Mouse (Mus musculus) right cerebral cortex, postnatal 14 days (tissue): ENCODE measurements around the gene Csf1.

ENCODE experiments used
- DNase-seq: peaks from one replicate; pipeline ENCODE4 v3.0.0; 2022

Csf1 gene

GRCm38 (mm10) chr3:107759929-107760581, at the start of gene Csf1:
Csf1 (minus strand) TSS chr3:107760469.
- peak; percentile 69 for DNase-seq

DNA sequence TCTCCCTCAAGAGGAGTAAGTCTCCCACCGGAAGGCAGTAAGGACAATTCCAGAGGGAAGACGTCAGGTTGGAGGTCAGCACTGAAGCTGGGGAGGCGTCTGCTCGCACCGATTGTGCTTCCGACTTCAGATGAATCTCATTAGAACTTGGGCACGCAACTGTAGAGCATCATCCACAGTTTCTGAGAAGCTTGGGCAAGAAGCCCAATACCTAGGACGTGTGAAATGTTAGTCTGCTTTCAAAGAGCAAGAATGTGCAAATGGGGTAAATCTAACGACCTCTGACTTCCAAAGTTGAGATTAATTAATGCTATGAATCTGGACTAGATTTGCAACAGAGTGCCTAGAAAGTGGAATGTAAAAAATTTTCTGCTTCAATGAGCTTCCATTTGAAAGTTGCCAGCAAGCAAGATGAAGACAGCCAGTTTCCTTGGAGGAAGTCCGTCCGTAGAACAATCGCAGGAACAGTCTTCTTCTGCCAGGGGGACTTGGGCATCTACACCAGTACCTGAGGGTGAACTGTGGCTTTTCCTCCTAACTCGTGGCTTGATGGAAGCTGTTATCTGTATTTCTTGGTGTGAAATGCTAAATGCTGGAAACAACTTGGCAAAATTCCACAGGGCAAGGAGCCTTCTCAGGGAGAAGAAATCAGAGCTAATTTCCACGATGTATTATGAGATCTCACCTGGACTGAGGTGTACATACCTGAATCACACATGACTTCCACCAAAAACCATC, 47.9 kb upstream of the Csf1 start:
- DNase-seq = no peak

- no peak for DNase-seq
These were observed 47.2 kb upstream of the Csf1 start for GRCm38 (mm10) chr3:107807386-107807974.

GRCm38 (mm10) chr3:107806916-107807315, 46.6 kb upstream of the Csf1 start:
- DNase-seq = no peak

DNA sequence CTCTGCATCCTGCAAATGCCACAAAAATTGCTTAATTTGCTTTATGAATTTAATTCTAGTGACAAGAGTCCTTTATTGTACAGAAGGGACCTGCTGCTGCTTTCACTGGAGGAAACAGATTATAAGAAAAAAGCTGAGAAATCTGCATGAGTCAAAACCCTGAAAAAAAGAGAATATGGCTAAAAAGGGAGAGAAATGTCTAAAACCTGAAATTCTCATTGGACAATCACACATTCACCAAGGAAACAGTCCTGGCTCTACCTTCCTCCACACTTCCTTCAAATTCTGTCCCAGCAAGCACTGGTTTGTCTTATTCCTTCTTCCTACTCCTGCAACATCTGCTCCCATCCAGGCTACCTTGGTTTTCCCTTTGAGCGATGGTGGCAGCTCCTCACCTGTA, 44.5 kb upstream of the Csf1 start:
- no peak for DNase-seq

DNA sequence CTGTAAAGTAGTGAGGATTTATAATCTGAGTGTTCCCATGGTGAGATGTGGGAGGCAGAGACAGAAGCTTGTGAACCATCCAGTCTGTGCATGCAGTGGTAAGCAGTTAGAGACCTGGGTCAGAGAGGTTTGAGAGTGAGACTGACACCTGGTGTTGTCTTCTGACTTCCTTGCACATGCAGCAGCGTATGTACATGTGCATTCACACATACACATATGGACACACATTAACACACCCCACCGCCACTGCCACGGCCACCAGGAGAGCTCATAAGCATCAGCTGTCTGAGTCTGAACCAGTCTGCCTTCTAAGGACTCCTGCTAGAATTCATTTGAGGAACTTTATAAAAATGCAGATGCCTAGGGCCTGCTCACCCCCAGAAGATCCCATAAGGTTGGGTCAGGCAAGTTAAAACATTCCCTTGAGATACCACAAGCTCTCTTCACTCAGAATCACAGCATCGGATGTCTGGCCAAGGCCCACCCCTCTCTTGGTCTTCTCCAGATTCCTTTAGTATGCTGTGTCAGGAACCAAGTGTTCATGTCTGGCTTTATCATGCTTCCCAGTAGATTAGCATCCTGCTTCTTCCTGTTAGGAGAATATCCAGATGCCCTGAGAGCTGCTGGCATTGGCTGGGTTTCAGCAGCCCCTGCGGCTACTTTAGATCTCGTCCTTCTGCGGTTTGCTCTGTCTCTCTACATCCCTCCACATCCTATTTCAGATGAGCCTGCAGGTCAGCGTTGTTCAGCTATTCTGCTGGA, 42.1 kb upstream of the Csf1 start:
- no peak for DNase-seq

DNA sequence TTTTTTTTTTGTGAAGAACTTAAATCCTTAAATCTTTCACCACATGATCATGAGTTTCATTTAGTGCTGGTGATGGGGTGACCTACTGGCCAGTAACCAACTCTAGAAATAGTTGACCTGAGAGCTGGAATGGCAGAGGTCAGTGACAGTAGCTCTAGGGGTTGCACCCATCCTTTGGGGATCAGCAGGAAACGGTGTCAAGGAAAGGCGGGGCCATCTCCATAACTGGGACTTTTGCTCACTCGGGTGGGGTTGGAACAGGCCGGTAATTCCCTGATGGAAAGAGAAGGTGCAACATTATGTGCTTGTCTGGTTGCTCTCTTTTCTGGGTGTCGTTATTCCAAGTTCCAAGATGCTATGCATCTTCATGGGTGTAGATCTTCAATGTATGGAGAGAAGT, 38.7 kb upstream of the Csf1 start:
- no peak for DNase-seq

DNA sequence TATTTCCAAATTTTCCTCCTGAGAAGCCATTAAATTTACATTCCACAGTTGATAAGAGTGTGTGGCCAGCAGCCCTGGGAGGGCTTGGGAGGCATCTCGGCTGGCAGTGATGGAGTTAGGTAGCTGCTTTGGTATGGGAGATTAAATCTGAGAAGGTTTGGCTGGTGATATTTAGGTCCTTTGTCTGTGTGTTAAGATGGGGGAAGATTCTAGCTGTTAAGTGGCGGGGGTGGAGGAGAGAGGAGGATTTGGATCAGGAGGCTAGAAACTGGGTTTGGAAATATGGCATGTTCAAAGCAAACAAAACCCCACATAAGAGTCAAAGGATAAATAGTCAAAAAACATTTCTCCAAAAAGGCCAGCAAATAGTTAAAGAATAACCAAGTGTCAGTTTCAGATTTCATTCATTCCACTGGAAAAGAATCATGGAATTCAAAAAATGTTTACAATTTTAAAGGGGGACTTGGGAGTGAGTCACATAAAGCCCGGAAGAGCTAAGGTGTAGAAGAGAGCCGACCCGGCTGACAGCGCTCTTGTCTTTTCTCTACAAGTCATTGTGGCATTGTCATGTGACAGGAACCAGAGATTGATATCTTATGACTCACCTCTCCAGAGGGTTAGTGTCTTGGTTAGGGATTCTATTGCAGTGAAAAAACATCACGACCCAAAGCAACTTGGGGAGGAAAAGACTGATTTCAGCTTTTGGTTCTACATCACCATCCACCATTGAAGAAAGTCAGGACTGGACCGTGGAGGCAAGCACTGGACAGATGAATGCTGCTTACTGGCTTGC, 36.1 kb upstream of the Csf1 start:
- DNase-seq = no peak

DNA sequence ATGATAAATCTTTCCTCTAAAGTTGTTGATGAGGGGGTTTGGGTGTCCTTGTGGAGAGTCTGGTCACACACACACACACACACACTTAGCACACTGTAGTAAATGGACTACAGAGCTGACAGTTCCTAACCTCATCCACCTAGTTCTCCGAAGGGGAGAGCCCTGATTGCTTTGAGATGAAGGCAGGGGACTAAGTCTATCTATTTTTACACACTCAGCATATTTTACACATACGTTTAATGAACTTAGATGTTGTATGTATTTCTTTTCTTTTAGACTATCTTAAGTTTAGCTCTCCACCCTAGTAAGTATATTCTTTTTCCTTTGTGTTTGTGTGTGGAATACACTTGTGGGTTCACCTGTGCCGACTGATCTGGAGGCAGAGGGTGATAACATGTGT, 34.6 kb upstream of the Csf1 start:
- DNase-seq = no peak

- DNase-seq = peak; percentile 33
These were observed 33.3 kb upstream of the Csf1 start for GRCm38 (mm10) chr3:107793300-107794201.

DNA sequence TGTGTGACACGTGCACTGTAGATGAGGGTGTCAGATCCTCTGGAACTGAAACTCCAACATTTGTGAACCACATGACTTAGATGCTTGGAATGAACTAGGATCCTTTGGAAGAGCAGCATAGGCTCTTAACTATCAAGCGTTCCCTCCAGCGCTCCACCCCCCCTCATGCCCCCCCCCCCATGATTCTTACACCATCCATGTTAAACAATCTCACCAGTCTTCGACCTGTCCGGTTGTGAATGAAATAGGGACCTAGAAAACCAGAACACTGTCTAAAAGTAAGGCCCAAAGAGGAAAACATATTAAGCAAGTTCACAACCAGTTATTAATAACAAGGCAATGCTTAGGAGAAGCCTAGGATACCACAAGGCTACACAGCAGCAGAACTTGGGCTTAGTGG, 32.5 kb upstream of the Csf1 start:
- no peak for DNase-seq

- DNase-seq = peak; percentile 25
These were observed 30.6 kb upstream of the Csf1 start for GRCm38 (mm10) chr3:107790766-107791303.

DNA sequence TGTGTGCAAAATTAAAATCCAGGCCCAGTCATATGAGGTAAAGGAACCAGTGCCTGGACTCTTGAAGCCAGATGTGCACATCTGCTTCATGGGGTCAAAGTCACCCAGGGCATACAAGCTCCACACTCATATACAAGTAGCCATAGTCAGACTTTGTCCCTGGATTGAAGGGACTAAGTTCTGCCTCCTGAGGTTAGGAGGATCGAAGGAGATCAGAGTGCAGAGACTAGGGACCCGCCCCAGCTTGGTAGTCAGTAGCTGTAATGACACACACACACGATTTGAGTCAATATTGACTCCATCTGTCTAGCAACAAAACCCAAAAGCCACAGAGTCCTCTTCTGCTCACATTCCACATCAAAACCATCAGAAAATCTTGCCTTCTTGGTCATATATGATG, 30.0 kb upstream of the Csf1 start:
- no peak for DNase-seq

DNA sequence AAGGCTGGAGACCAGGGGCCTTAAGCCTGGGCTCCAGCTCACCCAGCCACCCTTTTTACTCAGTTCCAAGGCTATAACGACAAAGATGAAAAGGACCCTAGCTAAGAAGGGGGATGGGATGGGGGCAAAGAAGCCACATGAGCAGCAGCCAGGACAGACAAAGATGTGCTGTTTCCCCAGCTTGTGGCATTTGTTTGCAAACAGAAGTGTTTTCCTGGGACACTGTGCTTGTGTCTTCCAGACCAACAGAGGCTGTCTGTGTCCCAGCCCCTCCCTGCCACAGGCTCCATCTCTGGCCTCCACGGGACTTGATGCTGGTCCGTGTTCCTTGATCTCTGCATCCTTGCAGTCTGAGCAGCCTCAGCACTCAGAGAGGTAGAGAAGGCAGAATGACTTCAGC, 28.6 kb upstream of the Csf1 start:
- no peak for DNase-seq

DNA sequence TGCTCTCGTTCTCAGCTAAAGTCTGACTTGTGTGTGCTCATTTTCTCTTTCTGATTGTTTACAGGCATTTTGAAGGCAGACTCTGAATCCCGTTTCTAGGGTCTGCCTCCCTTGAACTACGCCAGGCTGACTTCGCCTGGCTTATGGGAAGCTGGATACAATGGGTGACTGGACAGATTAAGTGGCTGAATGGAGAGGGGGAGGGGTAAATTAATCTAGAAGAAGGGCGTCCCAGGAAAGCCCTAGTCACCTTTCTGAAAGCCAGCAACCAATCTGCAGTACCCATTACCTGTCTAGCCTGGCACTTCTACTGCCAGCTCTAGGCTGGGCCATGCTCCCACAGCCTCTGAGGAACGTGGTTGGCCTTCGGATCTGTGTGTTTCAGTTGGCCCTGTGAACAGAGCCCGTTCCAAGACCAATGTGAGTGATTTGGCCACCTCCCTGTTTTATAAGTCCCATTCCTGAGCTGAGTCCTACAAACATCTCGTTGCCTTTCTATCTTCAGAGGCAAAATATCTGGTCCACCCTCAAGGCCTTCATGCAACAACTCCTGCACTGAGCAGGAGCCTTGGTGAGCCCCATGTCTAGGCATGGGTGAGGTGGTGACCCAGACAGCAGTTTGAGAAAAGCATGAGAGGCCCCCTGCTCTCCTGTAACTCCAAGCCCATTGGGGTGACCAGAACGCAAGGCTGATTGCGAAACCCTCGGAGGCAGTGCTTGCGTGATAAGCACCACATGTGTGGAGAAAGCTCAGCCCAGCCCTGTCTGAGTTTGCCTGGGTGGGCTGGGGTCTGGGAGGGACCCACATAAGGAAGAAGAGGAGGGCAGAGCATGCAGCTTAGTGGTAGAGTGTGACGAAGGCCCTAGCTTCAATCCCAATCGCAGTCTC, 27.6 kb upstream of the Csf1 start:
- DNase-seq = no peak

DNA sequence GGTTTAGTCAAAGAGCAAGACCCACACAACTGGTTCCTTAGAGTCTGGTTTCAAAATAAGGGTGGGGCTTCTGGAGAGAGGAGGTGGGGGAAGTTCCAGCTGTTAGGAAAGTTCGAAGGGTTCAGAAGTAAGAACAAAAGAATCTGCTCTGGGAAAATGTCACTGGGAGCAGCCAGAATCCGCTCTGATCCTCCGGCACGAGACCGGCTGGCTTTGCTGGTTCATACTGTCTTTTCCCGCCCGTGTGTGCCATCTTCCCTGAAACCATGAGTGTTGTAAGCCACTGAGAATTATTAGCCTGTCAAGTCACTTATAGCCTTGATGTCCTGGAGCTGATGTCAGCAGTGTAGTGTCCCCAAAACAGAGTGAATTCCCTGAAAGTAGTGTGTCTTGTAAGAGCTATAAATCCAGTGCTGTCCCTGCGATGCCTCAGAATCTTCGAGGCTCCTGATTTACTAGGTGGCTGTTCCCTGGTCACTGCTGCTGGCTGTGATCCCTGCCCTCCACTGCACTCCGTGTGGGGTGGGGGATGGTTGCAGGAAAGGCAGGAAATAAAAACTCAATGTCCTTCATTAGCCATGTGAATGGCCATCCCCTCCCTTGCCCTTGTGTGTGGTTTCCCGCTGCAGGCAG, 26.8 kb upstream of the Csf1 start:
- DNase-seq = no peak

- no peak for DNase-seq
These were observed 26.1 kb upstream of the Csf1 start for GRCm38 (mm10) chr3:107786344-107786743.

DNA sequence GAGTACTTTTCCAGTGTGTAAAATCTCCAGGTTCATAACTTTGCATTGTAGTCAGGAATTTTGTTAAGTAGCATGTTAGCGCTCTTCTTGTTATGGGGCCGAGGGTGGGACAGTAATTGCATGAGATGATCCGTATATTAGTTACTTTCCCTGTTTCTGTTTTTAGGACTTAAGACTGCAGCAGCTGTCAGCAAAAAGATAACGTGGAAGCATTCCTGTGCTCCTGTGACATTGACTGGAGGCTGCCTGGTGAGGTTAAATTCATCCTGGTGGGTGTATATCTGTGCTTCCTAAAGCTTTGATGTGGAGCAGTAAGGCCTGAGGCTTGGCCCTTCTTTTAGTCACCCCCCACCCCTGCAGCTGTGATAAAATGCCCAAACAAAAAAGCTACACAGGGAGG, 25.3 kb upstream of the Csf1 start:
- no peak for DNase-seq

GRCm38 (mm10) chr3:107783315-107783714, 23.0 kb upstream of the Csf1 start:
- DNase-seq = no peak

- DNase-seq = no peak
These were observed 21.0 kb upstream of the Csf1 start for GRCm38 (mm10) chr3:107781304-107781703.
